Mouse (Mus musculus) E14TG2a.4 (cell line): ENCODE measurements around the gene Dpp9.
A peak's percentile ranks its signal among the peaks of the same experiment; 100 is the strongest.

ENCODE experiments used
- H3K27me3 ChIP-seq: 2 replicates; pipeline ENCODE4 v1.6.1; 2014; ENCODE audit warnings: low read length, control low read depth; ENCODE audit not compliant: insufficient read depth
- H3K36me3 ChIP-seq: 2 replicates; pipeline ENCODE4 v1.6.1; 2014; ENCODE audit warnings: low read length, control low read depth; ENCODE audit not compliant: insufficient read depth
- H3K4me1 ChIP-seq: replicated peaks from 2 replicates; pipeline ENCODE4 v1.6.1; 2014; ENCODE audit warnings: low read depth, low read length, control low read depth
- H3K4me3 ChIP-seq: replicated peaks from 2 replicates; pipeline ENCODE4 v1.5.1; 2014; ENCODE audit warnings: mild to moderate bottlenecking, low read length
- H3K9me3 ChIP-seq: 2 replicates; pipeline ENCODE4 v1.6.1; 2014; ENCODE audit warnings: low read length, control low read depth
- CTCF ChIP-seq: conservative IDR thresholded peaks from 2 replicates; pipeline ENCODE4 v1.5.1; 2014; ENCODE audit warnings: low read length
- NANOG ChIP-seq: IDR thresholded peaks from 2 replicates; pipeline ENCODE4 v1.6.1; 2014; ENCODE audit warnings: borderline replicate concordance, low read length, mixed read lengths
- POU5F1 ChIP-seq: IDR thresholded peaks from 2 replicates; pipeline ENCODE4 v1.6.1; 2014; ENCODE audit warnings: low read length, borderline replicate concordance

Gene Dpp9

GRCm38 (mm10) chr17:56203729-56204128 lies 15.0 kb downstream of the Dpp9 start:
- Histone ChIP-seq H3K27me3 (no peaks in the 10 kb centered on the region), H3K4me3 (no peak overlapping the region), H3K9me3 (no peaks in the 10 kb centered on the region), H3K36me3 (peaks cover 91% of the 10 kb centered on the region), H3K4me1 (peaks cover 22% of the 10 kb centered on the region)
- no peak for TF ChIP-seq NANOG
- no peak for TF ChIP-seq POU5F1
- TF ChIP-seq CTCF = no peak

- peaks cover 22% of the 10 kb centered on the region for H3K4me1 ChIP-seq
- H3K36me3 ChIP-seq = peaks cover 91% of the 10 kb centered on the region
- no peaks in the 10 kb centered on the region for H3K9me3 ChIP-seq
- TF ChIP-seq NANOG (no peak), POU5F1 (no peak), CTCF (no peak)
- no peak overlapping the region for H3K4me3 ChIP-seq
- H3K27me3 ChIP-seq = no peaks in the 10 kb centered on the region
Measured at GRCm38 (mm10) chr17:56202476-56202875, 16.2 kb downstream of the Dpp9 start.

GRCm38 (mm10) chr17:56201642-56202041 lies 17.1 kb downstream of the Dpp9 start:
- TF ChIP-seq CTCF (peak; percentile 33), NANOG (no peak)
- peaks cover 22% of the 10 kb centered on the region for H3K4me1 ChIP-seq
- peaks cover 91% of the 10 kb centered on the region for H3K36me3 ChIP-seq
- H3K9me3 ChIP-seq = no peaks in the 10 kb centered on the region
- no peaks in the 10 kb centered on the region for H3K27me3 ChIP-seq
- no peak overlapping the region for H3K4me3 ChIP-seq

- H3K4me1 ChIP-seq = peaks cover 25% of the 10 kb centered on the region
- no peaks in the 10 kb centered on the region for H3K9me3 ChIP-seq
- peak; percentile 72 for TF ChIP-seq CTCF
- TF ChIP-seq NANOG = no peak
- no peak overlapping the region for H3K4me3 ChIP-seq
- no peaks in the 10 kb centered on the region for H3K27me3 ChIP-seq
- peaks cover 91% of the 10 kb centered on the region for H3K36me3 ChIP-seq
Measured at GRCm38 (mm10) chr17:56200586-56200985, 18.1 kb downstream of the Dpp9 start.

DNA sequence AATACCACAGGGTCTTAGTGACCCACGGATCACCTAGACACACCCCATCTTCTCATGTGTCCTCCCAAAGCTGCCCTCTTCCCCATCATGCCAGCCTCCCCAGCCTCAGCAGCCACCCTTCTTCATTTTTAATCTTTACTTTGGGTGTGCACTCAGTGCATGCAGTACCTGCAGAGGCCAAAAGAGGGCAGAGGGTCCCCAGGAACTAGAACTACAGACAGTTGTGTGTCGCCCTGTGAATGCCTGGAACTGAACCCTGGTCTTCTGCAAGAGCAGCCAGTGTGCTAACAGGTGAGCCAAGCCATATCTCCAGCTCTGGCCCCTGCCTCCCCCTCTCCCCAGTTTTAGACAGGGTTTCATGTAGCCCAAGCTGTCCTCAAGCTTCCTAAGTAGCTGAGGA lies 21.8 kb downstream of the Dpp9 start:
- TF ChIP-seq POU5F1 (no peak), NANOG (no peak), CTCF (peak; percentile 95)
- peaks cover 91% of the 10 kb centered on the region for H3K36me3 ChIP-seq
- H3K4me3 ChIP-seq = no peak overlapping the region
- no peaks in the 10 kb centered on the region for H3K27me3 ChIP-seq
- H3K9me3 ChIP-seq = no peaks in the 10 kb centered on the region
- peaks cover 27% of the 10 kb centered on the region for H3K4me1 ChIP-seq

DNA sequence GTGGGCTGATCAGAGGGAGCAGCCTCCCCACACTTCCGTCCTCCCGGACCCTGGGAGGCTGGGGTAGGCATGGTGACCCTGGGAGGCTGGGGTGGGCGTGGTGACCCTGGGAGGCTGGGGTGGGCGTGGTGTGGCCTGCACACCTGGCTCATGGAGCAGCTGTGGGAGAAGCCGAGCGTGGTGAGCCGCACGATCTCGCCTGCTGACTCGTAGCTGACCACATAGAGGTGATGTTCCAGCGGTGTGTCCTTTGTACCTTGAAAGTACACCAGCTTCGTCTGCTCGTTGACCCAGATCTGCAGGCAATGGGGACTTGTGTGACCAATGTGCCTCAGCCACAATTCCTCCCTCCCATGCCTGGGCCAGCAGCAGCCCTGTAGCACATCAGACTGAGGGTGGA lies 23.9 kb downstream of the Dpp9 start:
- Histone ChIP-seq H3K27me3 (no peaks in the 10 kb centered on the region), H3K4me1 (peaks cover 35% of the 10 kb centered on the region), H3K9me3 (no peaks in the 10 kb centered on the region), H3K36me3 (peaks cover 97% of the 10 kb centered on the region), H3K4me3 (no peak overlapping the region)
- no peak for TF ChIP-seq POU5F1
- no peak for TF ChIP-seq CTCF
- TF ChIP-seq NANOG = no peak

- Histone ChIP-seq H3K27me3 (no peaks in the 10 kb centered on the region), H3K9me3 (no peaks in the 10 kb centered on the region), H3K36me3 (peaks cover 96% of the 10 kb centered on the region), H3K4me3 (no peak overlapping the region), H3K4me1 (peaks cover 39% of the 10 kb centered on the region)
- TF ChIP-seq NANOG (no peak), CTCF (no peak), POU5F1 (no peak)
Measured at GRCm38 (mm10) chr17:56194357-56194756, 24.3 kb downstream of the Dpp9 start.

GRCm38 (mm10) chr17:56191266-56191665 lies 27.4 kb downstream of the Dpp9 start:
- Histone ChIP-seq H3K4me3 (no peak overlapping the region), H3K4me1 (peaks cover 54% of the 10 kb centered on the region), H3K9me3 (no peaks in the 10 kb centered on the region), H3K27me3 (no peaks in the 10 kb centered on the region), H3K36me3 (peaks cover 93% of the 10 kb centered on the region)
- no peak for TF ChIP-seq CTCF
- no peak for TF ChIP-seq POU5F1
- TF ChIP-seq NANOG = no peak

- peaks cover 63% of the 10 kb centered on the region for H3K36me3 ChIP-seq
- no peaks in the 10 kb centered on the region for H3K9me3 ChIP-seq
- H3K4me3 ChIP-seq = no peak overlapping the region
- TF ChIP-seq POU5F1 = no peak
- no peak for TF ChIP-seq NANOG
- no peak for TF ChIP-seq CTCF
- no peaks in the 10 kb centered on the region for H3K27me3 ChIP-seq
- peaks cover 63% of the 10 kb centered on the region for H3K4me1 ChIP-seq
Measured at GRCm38 (mm10) chr17:56185281-56186141, 33.2 kb downstream of the Dpp9 start.
